Mouse (Mus musculus) brain, embryonic 14.5 days (tissue): Measurements from ENCODE around the gene Cd300ld.

Source experiments
- CTCF ChIP-seq: fragments of 200-500 bp; IDR thresholded peaks from 2 replicates; pipeline ENCODE4 v1.5.1; 2012; ENCODE audit warnings: inconsistent platforms, mild to moderate bottlenecking, moderate library complexity, borderline replicate concordance; ENCODE audit not compliant: insufficient read depth, insufficient read length; ENCODE audit errors: extremely low read depth
- POLR2A ChIP-seq: fragments of 200-500 bp; IDR thresholded peaks from 2 replicates; pipeline ENCODE4 v1.6.1; 2012; ENCODE audit warnings: mild to moderate bottlenecking, inconsistent platforms, borderline replicate concordance; ENCODE audit not compliant: poor library complexity, insufficient read depth, insufficient read length, severe bottlenecking; ENCODE audit errors: extremely low read depth

GRCm38 (mm10) chr11:115004070-115004469 lies 14.3 kb upstream of the Cd300ld start:
- TF ChIP-seq CTCF, result no peak
- TF ChIP-seq POLR2A, result no peak
